Mouse (Mus musculus): Measurements from ENCODE around the gene Arhgap22.

DNA sequence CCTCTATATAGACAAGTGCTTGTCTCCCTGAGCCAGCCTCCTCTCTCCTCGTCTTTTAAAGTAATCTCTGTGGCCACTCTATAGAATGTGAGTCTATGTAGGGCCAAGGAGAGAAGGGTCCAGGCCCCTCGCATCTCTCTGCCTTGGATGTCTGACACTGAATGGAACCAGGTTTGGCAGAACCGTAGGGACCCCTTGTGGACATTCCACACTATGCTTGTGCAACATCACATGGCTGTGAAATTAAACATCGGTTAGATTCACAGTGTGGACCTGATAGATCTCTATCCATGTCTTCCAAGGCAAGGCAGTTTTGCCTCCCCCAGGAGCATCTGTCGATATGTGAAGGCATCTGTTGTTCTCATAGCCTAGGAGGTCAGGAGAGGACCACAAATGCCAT lies 124.9 kb downstream of the Arhgap22 start:
- no peak for TF ChIP-seq CTCF (IDR thresholded peaks at IDR 0.05; ENCODE audit: control insufficient read depth, insufficient read depth, insufficient read length)
- no peak for TF ChIP-seq USF1 (IDR thresholded peaks at IDR 0.05; ENCODE audit: low read depth)
- no peak for TF ChIP-seq MAX (IDR thresholded peaks at IDR 0.05)
- no peak for TF ChIP-seq MYOG (IDR thresholded peaks at IDR 0.05; ENCODE audit: control insufficient read depth, extremely low read depth, insufficient read length)
